Mouse (Mus musculus): ENCODE measurements around the gene Zscan2. TPM values are rescaled to one million over a fixed set of nuclear protein-coding genes. Genes with fewer than 3 reads are reported as not detected.

Zscan2 gene
- polyA plus RNA-seq, 1 experiment from 2014 or later, result 2.7 TPM

DNA sequence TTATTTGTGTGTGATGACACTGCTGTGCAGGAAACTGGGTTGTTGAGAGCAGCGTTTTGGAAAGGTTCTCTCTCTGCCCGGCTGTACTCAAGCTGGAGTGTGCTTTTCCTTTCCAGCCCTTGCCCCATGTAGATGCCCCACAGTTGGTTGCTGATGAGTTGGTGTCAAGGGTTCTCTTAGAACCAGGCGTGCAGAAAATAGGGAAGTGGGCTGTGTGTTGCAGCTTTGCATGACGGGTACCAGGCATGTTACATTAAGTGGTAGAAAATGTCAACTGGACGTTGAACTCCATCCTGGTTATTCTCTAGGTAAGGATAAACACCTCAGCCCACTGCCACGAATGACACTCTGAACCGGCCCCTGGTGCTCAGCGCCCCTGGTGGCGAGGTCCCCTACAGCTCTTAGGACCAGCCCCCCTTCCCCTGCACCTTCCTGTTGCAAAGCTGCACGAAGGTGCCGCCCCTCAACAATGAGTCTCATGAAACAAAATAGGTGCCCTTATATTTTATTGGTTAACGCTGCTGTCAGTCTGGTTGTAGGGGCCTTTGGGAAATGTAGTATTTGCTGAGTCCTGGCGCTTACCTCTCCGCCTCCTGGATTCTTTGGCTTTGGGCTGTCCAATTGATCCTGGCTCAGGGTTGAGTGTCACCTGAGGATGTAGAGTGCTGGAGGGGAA, 22.2 kb downstream of the Zscan2 start:
- DNase-seq (ENCODE audit: low spot score), result peak; percentile 95

DNA sequence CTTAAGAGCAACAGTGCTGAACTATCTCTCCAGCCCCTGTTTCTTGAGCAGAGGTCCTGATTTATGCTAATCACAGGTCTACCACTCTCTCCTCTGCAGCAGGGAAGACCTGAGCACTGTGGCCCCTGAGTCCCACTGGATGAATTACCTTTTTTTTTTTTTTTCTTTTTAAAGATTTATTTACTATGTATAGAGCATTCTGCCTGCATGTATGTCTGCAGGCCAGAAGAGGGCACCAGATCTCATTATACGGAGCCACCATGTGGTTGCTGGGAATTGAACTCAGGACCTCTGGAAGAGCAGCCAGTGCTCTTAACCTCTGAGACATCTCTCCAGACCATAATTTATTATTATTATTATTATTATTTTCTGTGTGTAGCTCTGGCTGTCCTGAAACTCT, 24.9 kb downstream of the Zscan2 start:
- DNase-seq (ENCODE audit: low spot score), result peak; percentile 57

- no peak for DNase-seq (ENCODE audit: low spot score)
Measured at GRCm38 (mm10) chr7:80888595-80888994, 27.9 kb downstream of the Zscan2 start.

DNA sequence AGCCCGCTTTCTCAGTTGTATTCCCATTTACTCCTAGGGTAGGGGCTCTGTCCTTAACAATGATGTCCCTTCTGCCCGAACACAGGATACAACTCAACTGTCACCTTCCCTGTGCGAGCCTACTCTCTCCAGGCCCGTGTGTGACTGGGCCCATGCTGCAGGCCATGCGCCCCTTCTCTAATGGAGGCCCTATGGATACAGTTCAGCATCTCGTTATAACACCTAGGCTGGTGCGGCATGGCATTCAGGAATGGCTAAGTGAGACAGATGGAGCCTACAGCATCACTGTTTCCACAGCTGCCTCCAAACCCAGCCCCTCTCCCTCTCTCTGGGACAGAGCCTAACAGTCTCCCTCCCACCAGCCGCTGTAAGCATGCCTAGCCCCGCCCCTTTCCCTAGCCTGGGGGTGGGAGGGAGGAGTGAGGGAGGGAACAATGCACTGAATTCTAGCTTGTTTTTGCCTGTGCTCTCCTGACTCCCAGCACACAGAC, 28.3 kb downstream of the Zscan2 start:
- peak; percentile 59 for DNase-seq (ENCODE audit: low spot score)

- DNase-seq (ENCODE audit: low spot score), result peak; percentile 86
Measured at GRCm38 (mm10) chr7:80889841-80890241, 29.1 kb downstream of the Zscan2 start.

DNA sequence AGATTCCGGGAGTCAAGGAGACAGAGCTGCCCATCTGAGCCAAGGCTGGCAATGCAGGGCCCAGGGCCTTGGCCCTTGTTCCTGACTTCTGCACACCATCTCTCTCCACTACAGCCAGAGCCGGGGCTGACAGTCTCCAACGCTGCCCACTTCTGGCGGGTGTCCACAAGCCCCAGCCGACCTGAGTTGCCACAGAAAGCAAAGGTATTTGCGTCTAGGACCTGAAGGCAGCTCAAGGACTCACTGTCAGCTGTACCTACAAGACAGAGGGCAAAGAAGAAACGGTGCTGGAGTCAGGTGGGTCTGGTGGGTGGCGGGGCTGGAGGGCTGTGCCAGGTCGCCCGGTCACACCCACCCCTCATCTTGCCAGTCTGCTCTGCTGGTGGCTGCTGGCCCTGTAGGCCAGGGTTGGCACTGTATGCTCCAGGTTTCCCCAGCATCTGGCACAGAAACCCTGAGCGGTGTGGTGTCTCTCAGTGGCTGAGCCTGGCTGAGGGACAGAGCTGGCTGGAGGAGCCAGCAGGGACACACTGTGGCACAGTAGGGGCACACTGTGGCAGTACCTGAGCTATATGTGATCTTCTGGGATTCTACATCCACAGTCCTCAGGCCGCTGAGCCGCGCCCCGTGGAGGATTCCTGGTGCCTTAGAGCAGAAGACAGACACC, 32.5 kb downstream of the Zscan2 start:
- no peak for DNase-seq (ENCODE audit: low spot score)

GRCm38 (mm10) chr7:80893753-80894129, 33.0 kb downstream of the Zscan2 start:
- DNase-seq (ENCODE audit: low spot score), result no peak

DNA sequence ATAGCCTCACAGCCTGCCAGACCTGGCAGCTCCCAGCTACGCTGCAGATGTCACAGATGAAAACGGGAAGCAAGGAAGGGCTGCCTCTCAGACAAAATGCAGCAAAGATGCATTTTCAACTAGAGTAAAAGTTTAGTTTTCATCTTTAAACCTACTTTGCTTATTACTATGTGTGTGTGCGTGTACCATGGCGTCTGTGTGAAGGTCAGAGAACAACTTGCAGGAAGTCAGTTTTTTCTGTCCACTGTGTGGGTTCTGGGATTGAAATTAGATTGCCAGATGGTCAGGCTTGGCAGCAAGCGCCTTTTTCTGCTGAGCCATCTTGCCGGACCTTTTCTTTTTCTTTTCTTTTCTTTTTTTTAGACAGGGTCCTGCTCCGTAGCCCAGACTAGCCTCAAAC, 33.5 kb downstream of the Zscan2 start:
- no peak for DNase-seq (ENCODE audit: low spot score)

GRCm38 (mm10) chr7:80894815-80895519, 34.2 kb downstream of the Zscan2 start:
- DNase-seq (ENCODE audit: low spot score), result no peak

DNA sequence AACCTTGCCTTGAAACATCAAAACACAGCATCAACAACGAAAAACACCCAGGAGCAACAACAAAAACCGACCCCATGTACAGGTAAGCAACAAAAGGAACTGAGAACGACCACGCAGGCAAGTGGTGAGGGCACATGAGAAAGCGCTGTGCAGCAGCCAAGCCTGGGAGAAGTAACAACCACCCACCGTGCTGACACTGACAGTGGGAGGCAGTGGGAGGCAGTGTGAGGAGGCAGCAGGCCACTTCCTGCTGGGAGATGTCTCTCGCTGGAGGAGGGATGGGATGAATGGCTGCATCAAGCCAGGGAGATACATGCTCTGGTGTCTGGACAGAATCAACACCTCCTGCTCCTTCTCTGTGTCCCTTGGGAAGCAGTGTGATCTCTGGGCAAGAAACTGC, 36.4 kb downstream of the Zscan2 start:
- DNase-seq (ENCODE audit: low spot score), result no peak

- DNase-seq (ENCODE audit: low spot score), result no peak
Measured at GRCm38 (mm10) chr7:80897721-80898120, 37.0 kb downstream of the Zscan2 start.

GRCm38 (mm10) chr7:80900944-80901501, 40.3 kb downstream of the Zscan2 start, which contains the start of gene Wdr73:
Wdr73 (minus strand) TSS chr7:80901269.
- peak; percentile 96 for DNase-seq (ENCODE audit: low spot score)

- DNase-seq (ENCODE audit: low spot score), result peak; percentile 33
Measured at GRCm38 (mm10) chr7:80901541-80902274, 41.0 kb downstream of the Zscan2 start.

GRCm38 (mm10) chr7:80903625-80904422, 43.1 kb downstream of the Zscan2 start:
- no peak for DNase-seq (ENCODE audit: low spot score)

DNA sequence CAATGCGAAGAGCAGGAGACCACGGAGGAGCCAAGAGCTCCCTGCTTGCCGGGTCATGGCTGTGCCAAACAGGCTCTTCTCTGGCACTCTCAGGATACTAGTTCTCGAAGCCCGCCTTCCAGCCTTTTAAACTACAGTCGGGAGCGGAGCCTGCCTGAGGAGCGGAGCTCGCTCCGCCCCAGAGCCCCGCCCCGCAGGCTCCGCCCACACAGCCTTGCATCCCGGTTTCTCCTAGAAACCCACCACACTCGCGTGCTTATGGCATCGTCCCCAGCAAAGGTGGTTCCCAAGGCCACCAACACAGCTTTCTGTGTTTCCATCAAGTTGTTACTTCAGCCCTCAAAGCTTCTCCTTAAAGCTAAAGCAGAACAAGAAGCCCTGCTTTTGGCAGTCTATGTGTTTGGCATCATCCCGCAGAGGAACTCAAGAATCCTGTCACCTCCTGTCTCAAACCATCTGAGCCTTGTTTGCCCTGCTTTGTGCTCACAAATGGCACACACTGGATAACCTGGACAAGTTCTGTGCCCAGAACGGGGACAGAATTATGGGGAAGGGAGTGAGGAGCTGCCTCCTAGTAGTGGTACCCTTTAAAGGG, 44.3 kb downstream of the Zscan2 start, which contains the start of gene Nmb:
TSS of gene Nmb (minus strand) at position 156 of the 595 bp plus-strand sequence.
- peak; percentile 33 for DNase-seq (ENCODE audit: low spot score)

- no peak for DNase-seq (ENCODE audit: low spot score)
Measured at GRCm38 (mm10) chr7:80911053-80911452, 50.3 kb downstream of the Zscan2 start.

DNA sequence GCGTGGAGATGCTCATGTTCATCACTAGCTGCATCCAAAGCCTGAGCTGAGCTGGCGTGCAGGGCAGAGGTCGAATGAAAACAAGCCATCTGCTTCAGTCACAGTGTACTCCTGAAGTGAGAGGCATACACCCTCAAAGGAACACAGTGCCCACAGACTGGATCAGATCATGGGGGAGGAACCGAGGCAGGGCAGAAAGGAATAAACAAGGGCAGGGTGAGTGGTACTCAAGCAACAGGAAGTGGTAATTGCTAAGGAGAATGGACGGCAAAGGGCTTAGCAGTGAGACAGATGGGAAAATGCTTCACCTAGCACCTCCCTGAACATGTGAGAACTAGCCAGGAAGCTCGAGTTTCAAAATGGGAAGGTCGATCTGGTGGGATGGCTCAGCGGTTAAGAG, 51.8 kb downstream of the Zscan2 start:
- no peak for DNase-seq (ENCODE audit: low spot score)

DNA sequence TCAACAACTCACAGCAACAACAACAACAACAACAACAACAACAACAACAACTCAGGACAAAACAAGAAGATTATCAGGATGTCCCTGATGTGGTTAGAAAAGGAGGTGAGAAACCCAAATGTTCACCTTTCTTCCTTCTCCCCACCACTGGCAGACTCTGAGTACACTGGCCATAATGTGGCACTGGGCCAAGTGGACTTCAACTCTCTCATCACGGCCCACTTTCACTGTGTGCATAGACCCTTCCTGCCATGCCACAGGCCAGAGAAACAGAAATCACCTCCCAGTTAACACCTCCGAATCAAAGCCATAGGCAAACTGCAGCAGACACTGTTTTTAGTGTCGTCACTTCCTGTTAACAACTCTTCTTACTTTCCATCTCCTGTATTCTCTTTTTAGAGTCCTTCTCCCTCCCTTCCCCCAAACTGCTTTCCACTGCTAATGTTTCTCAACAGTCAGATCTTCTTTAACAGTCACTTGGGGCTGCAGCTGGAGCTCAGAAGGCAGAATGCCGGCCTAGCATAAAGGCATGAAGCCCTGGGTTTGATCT, 57.3 kb downstream of the Zscan2 start:
- DNase-seq (ENCODE audit: low spot score), result peak; percentile 46

- peak; percentile 56 for DNase-seq (ENCODE audit: low spot score)
Measured at GRCm38 (mm10) chr7:80918982-80919646, 58.4 kb downstream of the Zscan2 start.

Data from thymus, postnatal 0 days (tissue).